Mouse (Mus musculus) lung, adult 2 months (tissue): ENCODE data around the gene Dennd2d.

ENCODE experiments used
- CTCF ChIP-seq: fragments of 200-500 bp; IDR thresholded peaks from 2 replicates; pipeline ENCODE4 v1.5.1; 2011; ENCODE audit warnings: mild to moderate bottlenecking, low read length, control low read depth; ENCODE audit not compliant: insufficient read depth
- POLR2A ChIP-seq: fragments of 200-500 bp; IDR thresholded peaks from 2 replicates; pipeline ENCODE4 v1.6.1; 2011; ENCODE audit warnings: low read depth, mild to moderate bottlenecking, control low read depth, low read length, borderline replicate concordance; ENCODE audit errors: extremely low read depth

- TF ChIP-seq CTCF (no peak), POLR2A (no peak)
These were observed 3.6 kb downstream of the Dennd2d start for GRCm38 (mm10) chr3:106485810-106486209.
